Mouse (Mus musculus): ENCODE data around the gene Il1a. TPM values are rescaled to one million over a fixed set of nuclear protein-coding genes. Genes with fewer than 3 reads are reported as not detected.

The Il1a gene
- polyA plus RNA-seq, 1 experiment = not detected

DNA sequence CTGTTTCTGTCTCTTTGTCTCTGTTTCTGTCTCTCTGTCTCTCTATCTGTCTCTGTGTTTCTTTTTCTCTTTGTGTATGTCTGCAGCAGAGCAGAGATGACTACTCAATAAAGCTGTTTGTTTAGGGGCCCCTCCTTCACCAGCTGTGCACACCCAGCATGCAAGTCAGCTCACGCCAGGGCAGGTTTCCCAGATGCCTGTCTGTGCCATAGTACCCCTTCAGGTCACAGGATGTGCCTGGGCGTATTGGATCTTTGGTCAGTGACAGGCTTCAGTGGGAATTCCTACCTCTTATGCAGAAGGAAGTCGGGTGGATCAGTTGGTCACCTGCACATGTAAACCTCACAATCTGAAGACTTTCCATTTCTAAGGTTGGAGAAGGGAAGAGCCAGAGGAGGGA, 14.4 kb upstream of the Il1a start:
- Histone ChIP-seq H3K27ac (ENCODE audit: insufficient read depth, low read length) (no peak overlapping the region), H3K9me3 (replicated peaks; ENCODE audit: control insufficient read depth, insufficient read depth, low read length, poor library complexity, severe bottlenecking) (peaks cover 4% of the 10 kb centered on the region), H3K4me3 (ENCODE audit: low read depth, low read length) (no peak overlapping the region), H3K27me3 (ENCODE audit: control insufficient read depth, insufficient read depth, low read length, poor library complexity, severe bottlenecking) (no peaks in the 10 kb centered on the region; the same call in 1 of the 2 replicates), H3K9ac (ENCODE audit: low read depth, poor library complexity, severe bottlenecking) (no peak overlapping the region), H3K4me1 (ENCODE audit: control insufficient read depth, insufficient read depth, low read length) (no peaks in the 10 kb centered on the region), H3K36me3 (ENCODE audit: control insufficient read depth, insufficient read depth, low read length, poor library complexity, severe bottlenecking) (no peaks in the 10 kb centered on the region)
- no peak for TF ChIP-seq POLR2A (IDR thresholded peaks at IDR 0.05; ENCODE audit: insufficient read depth, low read length)
- TF ChIP-seq CTCF (IDR thresholded peaks at IDR 0.05; ENCODE audit: low read depth, low read length) = no peak
- no peak for TF ChIP-seq EP300 (IDR thresholded peaks at IDR 0.05; ENCODE audit: insufficient read depth, low read depth, low read length)

DNA sequence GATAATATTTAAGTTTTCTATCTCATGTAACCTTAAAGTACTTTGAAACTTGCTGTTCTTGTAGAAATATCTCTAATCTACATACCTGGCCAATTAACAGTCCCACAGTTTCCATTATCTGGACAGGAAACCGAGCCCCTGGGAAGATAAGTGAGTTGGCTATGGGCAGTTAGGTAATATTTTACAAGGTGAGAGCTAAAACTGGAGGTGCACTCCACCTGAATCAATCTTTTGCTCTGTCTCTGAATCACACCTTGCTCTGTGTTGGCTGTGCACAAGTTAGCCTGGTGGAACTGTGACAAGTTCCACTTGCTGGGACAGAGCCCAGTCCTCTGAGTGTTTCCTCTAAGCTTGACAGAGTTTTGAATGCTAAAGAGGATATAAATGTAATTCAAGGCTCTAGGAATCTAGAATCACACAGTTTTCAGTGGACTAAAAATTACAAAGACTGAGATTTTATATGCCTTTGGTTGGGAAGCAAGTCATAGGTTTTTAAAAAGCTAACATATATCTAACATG, 12.4 kb upstream of the Il1a start:
- Histone ChIP-seq H3K9ac (ENCODE audit: low read depth, poor library complexity, severe bottlenecking) (no peak overlapping the region), H3K4me3 (ENCODE audit: low read depth, low read length) (no peak overlapping the region), H3K27ac (ENCODE audit: insufficient read depth, low read length) (no peak overlapping the region), H3K36me3 (ENCODE audit: control insufficient read depth, insufficient read depth, low read length, poor library complexity, severe bottlenecking) (no peaks in the 10 kb centered on the region), H3K4me1 (ENCODE audit: control insufficient read depth, insufficient read depth, low read length) (no peaks in the 10 kb centered on the region), H3K27me3 (ENCODE audit: control insufficient read depth, insufficient read depth, low read length, poor library complexity, severe bottlenecking) (no peaks in the 10 kb centered on the region; the same call in 1 of the 2 replicates), H3K9me3 (replicated peaks; ENCODE audit: control insufficient read depth, insufficient read depth, low read length, poor library complexity, severe bottlenecking) (peaks cover 4% of the 10 kb centered on the region)
- TF ChIP-seq CTCF (IDR thresholded peaks at IDR 0.05; ENCODE audit: low read depth, low read length) = no peak
- TF ChIP-seq EP300 (IDR thresholded peaks at IDR 0.05; ENCODE audit: insufficient read depth, low read depth, low read length) = no peak
- no peak for TF ChIP-seq POLR2A (IDR thresholded peaks at IDR 0.05; ENCODE audit: insufficient read depth, low read length)

DNA sequence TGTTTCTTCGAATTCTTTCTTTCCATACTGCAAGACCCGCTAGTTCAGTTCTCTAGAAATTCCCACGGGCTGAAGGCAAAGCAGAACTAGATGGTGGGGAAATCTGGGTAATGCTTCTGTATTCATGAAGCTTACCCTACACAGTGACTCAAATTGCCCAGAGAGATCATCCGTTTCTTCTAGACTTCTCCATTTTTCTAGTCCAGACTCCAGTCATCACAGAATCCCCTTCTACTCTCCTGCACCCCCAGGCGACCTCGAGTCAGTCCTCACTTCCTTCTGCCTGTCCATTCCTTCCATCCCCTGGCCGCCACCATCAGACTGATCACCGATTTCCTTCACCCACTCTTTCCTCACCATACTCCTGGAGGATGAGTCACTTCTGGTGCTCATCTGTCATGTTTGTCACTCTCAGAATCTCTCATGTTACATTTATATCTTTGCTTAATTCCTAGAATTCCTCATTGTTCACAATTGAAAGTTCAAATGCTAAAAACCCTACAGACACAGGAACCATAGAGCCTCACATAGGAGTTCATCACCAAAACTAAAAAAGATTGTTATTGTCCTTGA, 10.3 kb upstream of the Il1a start:
- H3K27ac ChIP-seq (ENCODE audit: insufficient read depth, low read length) = no peak overlapping the region
- H3K27me3 ChIP-seq (ENCODE audit: control insufficient read depth, insufficient read depth, low read length, poor library complexity, severe bottlenecking) = no peaks in the 10 kb centered on the region; the same call in 1 of the 2 replicates
- H3K4me1 ChIP-seq (ENCODE audit: control insufficient read depth, insufficient read depth, low read length) = no peaks in the 10 kb centered on the region
- no peaks in the 10 kb centered on the region for H3K9me3 ChIP-seq (replicated peaks; ENCODE audit: control insufficient read depth, insufficient read depth, low read length, poor library complexity, severe bottlenecking)
- no peak overlapping the region for H3K4me3 ChIP-seq (ENCODE audit: low read depth, low read length)
- no peaks in the 10 kb centered on the region for H3K36me3 ChIP-seq (ENCODE audit: control insufficient read depth, insufficient read depth, low read length, poor library complexity, severe bottlenecking)
- no peak overlapping the region for H3K9ac ChIP-seq (ENCODE audit: low read depth, poor library complexity, severe bottlenecking)
- TF ChIP-seq POLR2A (IDR thresholded peaks at IDR 0.05; ENCODE audit: insufficient read depth, low read length) (no peak), CTCF (IDR thresholded peaks at IDR 0.05; ENCODE audit: low read depth, low read length) (no peak), EP300 (IDR thresholded peaks at IDR 0.05; ENCODE audit: insufficient read depth, low read depth, low read length) (no peak)

DNA sequence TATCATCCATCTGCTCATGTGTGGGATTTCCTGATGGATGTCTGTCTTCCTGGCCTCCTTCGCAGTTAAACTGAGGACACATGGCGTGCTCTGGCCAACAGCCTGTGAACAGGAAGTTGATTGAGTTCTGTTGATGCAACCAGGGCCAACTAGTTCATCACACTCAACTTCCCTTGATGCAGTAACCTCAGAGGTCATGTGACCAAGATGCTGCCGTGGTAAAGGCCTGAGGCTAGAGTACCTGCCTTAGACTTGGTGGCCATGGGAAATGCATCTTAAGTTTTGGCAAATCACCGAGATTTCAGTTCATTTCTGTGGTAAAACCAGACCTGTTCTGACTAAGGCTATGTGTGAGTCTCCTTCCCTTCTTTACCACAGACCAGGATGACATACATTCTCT, 6.1 kb upstream of the Il1a start:
- TF ChIP-seq EP300 (IDR thresholded peaks at IDR 0.05; ENCODE audit: insufficient read depth, low read depth, low read length) (no peak), CTCF (IDR thresholded peaks at IDR 0.05; ENCODE audit: low read depth, low read length) (no peak), POLR2A (IDR thresholded peaks at IDR 0.05; ENCODE audit: insufficient read depth, low read length) (no peak)
- H3K9ac ChIP-seq (ENCODE audit: low read depth, poor library complexity, severe bottlenecking) = no peak overlapping the region
- H3K27me3 ChIP-seq (ENCODE audit: control insufficient read depth, insufficient read depth, low read length, poor library complexity, severe bottlenecking) = no peaks in the 10 kb centered on the region
- H3K9me3 ChIP-seq (replicated peaks; ENCODE audit: control insufficient read depth, insufficient read depth, low read length, poor library complexity, severe bottlenecking) = no peaks in the 10 kb centered on the region
- no peak overlapping the region for H3K4me3 ChIP-seq (ENCODE audit: low read depth, low read length)
- H3K36me3 ChIP-seq (ENCODE audit: control insufficient read depth, insufficient read depth, low read length, poor library complexity, severe bottlenecking) = no peaks in the 10 kb centered on the region
- no peak overlapping the region for H3K27ac ChIP-seq (ENCODE audit: insufficient read depth, low read length)
- no peaks in the 10 kb centered on the region for H3K4me1 ChIP-seq (ENCODE audit: control insufficient read depth, insufficient read depth, low read length)

DNA sequence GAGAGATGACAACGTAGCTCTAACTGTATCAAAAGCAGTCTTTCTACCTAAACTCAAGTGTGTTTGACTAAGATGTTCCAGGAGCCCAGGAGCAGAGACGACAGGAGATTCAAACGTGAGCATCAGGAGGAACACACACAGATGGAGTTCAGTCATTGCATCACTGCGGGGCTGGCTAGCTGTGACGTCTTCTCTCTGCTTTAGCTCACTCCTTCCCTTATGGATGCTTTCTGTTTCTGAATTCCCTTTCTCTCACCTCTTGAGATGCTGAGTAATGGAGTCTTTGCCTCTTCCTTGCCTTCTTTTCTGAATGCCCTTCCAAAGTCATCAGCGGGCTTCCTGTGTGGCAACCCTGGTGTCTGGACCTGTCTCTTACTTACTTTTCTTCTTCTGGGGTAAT, 5.1 kb upstream of the Il1a start:
- no peak overlapping the region for H3K27ac ChIP-seq (ENCODE audit: insufficient read depth, low read length)
- no peaks in the 10 kb centered on the region for H3K27me3 ChIP-seq (ENCODE audit: control insufficient read depth, insufficient read depth, low read length, poor library complexity, severe bottlenecking)
- H3K9me3 ChIP-seq (replicated peaks; ENCODE audit: control insufficient read depth, insufficient read depth, low read length, poor library complexity, severe bottlenecking) = no peaks in the 10 kb centered on the region
- H3K4me1 ChIP-seq (ENCODE audit: control insufficient read depth, insufficient read depth, low read length) = no peaks in the 10 kb centered on the region
- no peaks in the 10 kb centered on the region for H3K36me3 ChIP-seq (ENCODE audit: control insufficient read depth, insufficient read depth, low read length, poor library complexity, severe bottlenecking)
- H3K9ac ChIP-seq (ENCODE audit: low read depth, poor library complexity, severe bottlenecking) = no peak overlapping the region
- no peak overlapping the region for H3K4me3 ChIP-seq (ENCODE audit: low read depth, low read length)
- TF ChIP-seq CTCF (IDR thresholded peaks at IDR 0.05; ENCODE audit: low read depth, low read length) = no peak
- no peak for TF ChIP-seq EP300 (IDR thresholded peaks at IDR 0.05; ENCODE audit: insufficient read depth, low read depth, low read length)
- TF ChIP-seq POLR2A (IDR thresholded peaks at IDR 0.05; ENCODE audit: insufficient read depth, low read length) = no peak

DNA sequence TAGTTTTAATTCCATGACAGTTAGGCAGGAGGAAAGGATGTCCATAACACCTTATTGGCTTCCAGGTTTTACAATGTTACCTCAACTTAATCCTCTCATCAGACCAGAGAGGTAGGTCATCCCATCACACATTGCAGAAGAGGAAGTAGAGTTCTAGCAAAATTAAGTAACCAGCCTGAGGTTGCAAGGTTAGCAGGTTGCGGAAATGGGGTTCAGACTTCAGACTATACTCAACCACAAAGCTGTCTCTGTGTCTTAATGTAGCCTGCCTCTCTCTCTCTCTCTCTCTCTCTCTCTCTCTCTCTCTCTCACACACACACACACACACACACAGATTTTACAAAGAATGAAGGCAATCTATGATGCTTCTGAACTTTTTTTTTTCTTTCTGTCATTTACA, 4.2 kb upstream of the Il1a start:
- H3K4me1 ChIP-seq (ENCODE audit: control insufficient read depth, insufficient read depth, low read length) = no peaks in the 10 kb centered on the region
- H3K9me3 ChIP-seq (replicated peaks; ENCODE audit: control insufficient read depth, insufficient read depth, low read length, poor library complexity, severe bottlenecking) = no peaks in the 10 kb centered on the region
- TF ChIP-seq CTCF (IDR thresholded peaks at IDR 0.05; ENCODE audit: low read depth, low read length) (no peak), POLR2A (IDR thresholded peaks at IDR 0.05; ENCODE audit: insufficient read depth, low read length) (no peak), EP300 (IDR thresholded peaks at IDR 0.05; ENCODE audit: insufficient read depth, low read depth, low read length) (no peak)
- no peaks in the 10 kb centered on the region for H3K27me3 ChIP-seq (ENCODE audit: control insufficient read depth, insufficient read depth, low read length, poor library complexity, severe bottlenecking)
- no peaks in the 10 kb centered on the region for H3K36me3 ChIP-seq (ENCODE audit: control insufficient read depth, insufficient read depth, low read length, poor library complexity, severe bottlenecking)
- H3K27ac ChIP-seq (ENCODE audit: insufficient read depth, low read length) = no peak overlapping the region
- H3K9ac ChIP-seq (ENCODE audit: low read depth, poor library complexity, severe bottlenecking) = no peak overlapping the region
- no peak overlapping the region for H3K4me3 ChIP-seq (ENCODE audit: low read depth, low read length)
